Mouse (Mus musculus): ENCODE results near the gene Ahctf1.
"Not testable (repeated sequence)": the region's sequence is repeated elsewhere in the genome, so short reads cannot be mapped to it uniquely, and the experiment has no call there.

Gene Ahctf1

DNA sequence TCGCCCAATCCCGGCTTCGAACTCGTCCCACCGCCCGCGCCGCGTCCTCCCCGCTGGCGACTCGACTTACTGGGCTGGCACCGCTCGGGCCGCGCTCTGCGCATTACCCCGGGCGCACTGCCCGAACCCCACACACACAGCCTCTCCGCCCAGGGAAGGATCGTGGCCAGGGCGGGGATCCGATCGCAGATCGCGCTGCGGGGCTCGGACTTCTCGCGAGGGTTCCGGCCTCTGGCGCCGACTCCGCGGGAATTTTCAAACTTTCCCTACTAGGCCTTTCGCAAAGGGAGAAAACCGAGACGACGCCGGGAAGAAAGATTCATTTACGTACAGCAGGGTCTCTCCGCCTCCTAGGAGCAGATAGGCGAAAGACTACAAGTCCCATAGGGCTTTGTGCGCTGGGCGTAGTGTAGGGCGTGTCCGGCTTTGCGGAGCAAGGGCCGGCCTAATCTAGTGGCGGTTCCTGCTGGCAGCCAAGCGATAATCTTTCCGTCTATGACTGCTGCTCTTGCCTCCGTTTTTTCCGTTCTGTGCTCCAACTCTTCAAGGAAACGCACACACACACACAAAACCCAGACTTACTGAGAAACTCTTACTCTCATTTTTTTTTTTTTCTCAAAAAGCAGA lies at the start of gene Ahctf1:
Gene Ahctf1 (minus strand): TSS at position 168 of the 627 bp plus-strand sequence.
- DNase-seq = peak; percentile 92 to 93

DNA sequence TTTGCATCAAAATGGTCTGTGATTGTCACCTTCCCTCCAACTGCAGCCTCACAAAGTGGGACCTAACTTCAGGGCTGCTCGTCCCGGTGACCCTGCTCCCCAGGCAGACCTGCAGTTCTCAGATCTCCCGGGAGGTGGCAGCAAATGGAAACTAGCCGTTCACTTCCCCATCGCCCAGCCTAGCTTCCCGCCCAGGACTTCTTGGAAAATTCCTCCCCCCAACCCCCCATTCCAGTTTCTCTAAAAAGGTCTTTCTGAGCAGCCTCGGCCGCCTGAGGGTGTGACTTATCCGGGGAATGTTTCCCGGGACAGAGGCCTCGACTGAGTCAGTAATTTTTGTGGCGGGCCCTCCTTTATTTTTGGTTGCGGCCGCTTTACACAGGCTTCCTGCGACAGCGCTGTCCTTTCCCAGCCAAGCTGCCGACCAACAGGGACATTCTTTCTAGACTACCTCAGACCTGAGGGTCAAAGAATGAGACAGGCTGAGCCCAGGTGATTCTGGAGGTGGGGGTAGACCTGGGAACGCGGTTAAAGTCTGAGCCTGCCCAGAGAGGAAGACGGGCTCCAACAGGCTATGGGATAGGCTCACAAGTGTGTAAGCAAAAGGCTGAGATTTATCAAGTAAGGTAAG lies 44.4 kb upstream of the Ahctf1 start:
- peak; percentile 82 to 83 for DNase-seq

DNA sequence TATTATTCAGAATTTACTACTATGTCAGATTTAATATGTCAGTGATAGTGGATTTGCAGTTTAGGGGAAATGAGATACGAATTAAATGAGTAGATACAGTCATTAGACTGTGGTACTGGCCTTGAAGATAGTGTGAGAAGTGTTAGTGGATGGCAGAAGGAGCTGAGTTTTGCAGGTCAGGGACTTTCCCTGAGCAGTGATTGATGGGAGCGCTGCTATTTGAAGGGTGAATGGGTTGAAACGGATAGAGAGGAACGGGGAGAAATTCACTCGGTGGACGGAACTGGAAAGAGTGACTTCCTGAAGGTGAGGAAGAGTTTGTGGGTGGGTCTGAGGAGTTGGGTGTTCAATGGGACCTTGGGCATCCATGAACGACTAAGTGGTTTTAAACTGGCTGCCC lies 43.7 kb upstream of the Ahctf1 start:
- DNase-seq = no peak

DNA sequence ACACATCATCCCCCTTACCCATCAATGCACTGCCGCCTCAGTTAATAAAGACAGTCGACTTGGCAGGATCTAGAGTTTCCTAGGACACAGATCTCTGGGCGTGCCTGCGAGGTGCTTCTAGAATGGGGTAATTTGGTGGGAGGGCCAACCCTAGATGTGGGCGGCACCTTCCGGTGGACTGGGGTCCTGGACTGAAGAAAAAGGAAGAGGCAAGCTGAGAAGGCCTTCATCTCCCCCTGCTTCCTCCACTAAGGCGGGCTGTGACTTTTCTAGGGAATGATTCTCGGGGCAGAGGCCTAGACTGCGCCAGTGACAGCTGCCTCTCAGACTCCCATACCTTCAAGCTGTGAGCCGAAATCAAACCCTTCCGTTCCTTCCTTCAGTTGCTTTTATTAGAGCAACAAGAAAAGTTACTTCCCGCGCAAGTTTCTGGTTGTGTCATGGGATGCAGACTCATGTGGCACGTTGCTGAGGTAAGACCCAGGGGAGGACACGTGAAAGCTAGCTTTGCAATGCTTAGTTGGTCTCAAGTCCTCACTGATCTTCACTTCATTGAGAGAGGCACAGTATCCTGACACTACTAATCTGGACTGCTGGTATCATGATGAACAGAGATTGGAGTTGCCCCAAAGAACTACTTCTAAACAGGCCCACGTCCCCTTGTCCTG lies 42.5 kb upstream of the Ahctf1 start:
- DNase-seq = no peak

DNA sequence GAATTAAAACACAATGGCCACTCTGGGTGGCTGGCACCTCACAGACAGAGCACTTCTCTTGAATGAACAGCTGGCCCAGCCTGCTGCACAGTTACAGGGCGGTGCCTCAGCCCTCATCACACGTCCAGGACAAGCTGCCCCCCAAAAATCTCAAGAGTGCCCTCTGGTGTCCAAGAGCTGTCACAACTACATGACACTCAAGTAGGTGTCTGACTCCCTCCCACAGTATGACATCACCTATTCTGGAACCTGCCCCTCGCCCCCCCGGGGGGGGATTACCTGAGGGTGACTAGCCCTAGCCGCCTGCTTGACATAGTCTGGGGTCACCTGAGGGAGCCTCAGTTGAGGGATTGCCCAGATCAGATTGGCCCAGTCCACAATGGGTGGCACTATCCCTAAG lies 41.4 kb upstream of the Ahctf1 start:
- DNase-seq = peak; percentile 84 to 85

DNA sequence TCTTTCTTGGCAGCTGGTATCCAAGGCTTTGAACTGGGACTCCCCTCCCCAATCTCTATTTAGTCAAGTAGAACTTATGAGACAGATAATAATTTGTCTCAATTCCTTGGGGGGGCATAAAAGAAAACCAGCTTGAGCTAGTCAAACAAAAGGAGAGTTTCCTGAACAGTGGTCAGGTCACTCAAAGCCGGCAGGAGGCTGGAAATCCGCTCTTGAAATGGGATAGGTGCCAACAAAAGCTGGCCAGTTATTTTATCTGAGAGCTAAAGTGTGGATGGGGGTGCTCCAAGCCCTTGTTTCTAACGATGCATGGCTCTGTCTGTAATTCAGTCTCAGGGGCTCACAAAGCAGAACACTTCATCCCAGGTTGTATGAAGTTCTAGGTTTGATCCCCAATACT lies 40.5 kb upstream of the Ahctf1 start:
- no peak for DNase-seq

DNA sequence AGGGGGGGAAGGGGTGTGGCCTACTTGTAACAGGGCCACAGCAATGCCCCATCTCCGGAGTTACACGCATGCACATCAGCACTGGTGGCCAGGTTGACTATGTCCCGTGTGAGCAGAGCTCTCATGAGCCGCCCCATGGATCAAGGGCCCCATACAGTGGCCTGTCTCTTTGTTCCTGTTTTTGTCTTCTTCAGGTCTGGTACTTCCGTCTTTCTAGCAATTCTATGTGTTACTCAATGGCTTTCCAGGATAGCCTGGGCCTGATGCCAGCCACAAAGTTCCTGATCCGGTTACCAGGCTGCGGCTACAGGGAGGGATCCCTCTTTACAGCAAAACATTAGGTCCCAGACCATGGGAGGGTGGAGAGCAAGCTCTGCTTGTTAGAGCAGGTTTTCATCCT lies 39.1 kb upstream of the Ahctf1 start:
- no peak for DNase-seq

DNA sequence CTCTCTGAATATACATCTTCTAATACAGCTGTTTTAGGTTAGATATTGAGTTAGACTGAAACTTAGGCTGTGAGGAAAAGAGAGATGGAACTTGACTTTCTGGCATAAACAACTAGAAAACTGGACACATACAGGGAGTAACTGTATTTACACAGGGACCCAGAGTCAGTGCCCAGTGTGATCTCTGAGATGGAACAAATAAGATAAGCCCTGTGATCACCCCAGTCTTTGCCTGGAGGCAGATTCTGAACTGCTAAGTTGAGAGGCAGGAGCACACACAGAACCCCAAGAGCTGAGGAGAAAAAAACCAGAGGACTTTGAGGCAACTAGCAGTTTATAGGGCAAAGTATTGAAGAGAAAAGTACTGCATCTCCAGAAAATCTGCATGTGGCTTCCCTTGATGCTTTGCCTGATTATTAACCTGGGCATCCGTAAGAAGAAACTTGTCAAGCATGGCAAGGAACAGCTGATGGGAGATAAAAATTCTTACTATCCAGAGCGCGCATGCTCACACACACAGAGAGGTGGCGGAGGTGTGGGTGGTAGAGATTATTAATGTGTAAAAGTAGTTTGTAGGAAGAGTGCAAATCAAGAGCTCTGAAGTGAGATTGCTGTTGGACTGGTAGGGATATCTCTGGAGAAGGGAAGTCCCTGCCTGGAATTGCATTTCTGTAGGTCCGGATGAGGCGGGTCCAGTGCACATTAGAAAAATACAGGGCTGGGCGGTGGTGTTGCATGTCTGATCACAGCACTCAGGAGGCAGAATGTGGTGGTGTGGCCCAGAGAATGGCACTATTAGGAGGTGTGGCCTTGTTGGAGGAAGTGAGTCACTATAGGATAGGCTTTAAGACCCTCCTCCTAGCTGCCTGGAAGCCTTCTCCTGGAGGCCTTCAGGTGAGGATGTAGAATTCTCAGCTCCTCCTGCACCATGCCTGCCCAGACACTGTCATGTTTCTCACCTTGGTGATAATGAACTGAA lies 33.2 kb upstream of the Ahctf1 start:
- DNase-seq = no peak

DNA sequence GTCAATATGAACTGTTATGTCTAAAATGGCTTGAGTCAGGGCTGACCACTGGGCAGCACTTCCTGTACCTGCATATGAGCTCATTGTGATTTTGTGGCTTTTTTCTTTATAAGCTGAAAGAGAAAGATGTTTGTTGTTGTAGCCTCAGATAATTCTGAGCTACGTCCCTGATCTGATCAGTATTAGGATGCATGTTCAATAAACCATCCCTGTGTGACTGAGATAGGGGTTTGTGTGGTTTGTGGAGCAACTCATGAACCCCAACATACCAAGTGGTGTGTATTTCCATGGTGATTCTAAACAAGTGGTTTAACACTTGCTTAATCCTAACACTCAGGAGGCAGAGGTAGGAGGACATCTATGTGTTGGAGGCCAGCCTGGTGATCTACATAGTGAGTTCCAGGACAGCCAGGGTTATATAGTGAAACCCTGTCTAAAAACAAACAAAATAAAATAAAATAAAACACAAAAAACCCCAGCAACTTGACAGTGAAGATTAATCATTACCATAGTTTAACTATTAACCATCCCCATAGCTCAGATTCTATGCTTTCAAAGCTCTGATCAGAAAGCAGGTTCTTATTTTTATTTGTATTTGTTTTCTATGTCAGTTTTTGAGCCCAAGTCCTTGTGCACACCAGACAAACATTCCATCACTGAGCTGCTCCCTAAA lies 32.4 kb upstream of the Ahctf1 start:
- DNase-seq = no peak

DNA sequence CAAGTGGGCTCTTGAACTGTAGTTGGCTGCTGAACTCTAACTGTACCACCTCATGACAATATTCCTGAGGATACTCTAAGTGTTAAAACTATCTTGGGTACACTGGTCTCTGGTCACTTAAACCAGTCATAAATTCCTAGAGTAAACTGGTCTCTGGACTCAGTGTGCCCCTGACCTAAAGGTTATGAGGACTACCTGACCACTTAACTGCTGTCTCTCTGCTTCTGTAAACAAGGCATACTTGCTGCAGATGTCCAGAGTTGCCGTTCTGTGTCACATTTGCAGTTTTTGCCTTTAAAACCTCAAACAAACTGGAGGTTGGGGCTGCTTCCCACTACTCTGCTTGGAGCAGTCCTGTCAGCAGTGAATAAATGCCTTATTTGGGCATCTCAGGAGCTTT lies 30.1 kb upstream of the Ahctf1 start:
- DNase-seq = no peak

DNA sequence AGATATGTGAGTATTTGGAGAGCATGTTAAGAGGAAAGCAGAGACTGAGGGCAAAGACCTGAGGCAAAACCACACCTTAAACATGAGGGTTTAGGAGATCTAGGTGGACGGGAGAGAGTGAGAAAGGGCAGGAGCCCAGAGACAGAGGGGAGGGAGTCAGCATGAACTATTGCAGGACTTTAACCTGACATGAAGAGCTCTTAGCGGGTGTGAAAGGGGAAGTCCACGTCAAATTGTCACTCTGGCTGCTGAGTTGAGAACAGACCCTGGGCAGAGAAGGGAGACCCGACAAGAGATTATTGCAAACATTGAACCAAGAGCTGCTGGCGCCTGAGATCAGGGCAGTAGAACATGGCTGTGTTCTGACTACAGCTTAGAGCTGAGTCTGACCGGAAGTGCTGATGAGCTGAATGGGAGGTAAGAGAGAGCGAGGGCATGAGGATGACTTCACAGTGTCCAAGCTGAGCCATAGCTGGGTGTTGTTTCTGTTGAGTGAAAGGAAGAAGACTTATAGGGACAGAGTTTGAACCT lies 29.3 kb upstream of the Ahctf1 start:
- DNase-seq = no peak

DNA sequence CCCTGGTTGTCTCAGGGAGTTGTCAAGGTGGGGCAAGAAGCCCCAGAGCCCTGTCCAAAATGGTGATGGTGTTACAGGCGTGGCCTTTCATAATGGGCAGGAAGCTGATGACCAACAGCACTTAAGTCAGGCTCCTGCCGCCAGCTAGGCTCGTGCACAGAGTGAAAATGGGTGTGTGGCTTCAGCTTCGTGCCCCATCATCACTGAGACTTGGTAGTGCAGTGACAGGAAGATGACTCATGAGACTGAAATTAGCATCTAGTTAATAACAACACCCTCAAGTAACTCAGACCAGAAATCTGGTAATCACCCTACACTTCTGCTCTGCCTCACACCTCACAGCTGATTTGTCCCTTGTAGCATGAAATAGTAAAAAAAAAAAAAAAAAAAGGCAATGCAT lies 25.4 kb upstream of the Ahctf1 start:
- no peak for DNase-seq

DNA sequence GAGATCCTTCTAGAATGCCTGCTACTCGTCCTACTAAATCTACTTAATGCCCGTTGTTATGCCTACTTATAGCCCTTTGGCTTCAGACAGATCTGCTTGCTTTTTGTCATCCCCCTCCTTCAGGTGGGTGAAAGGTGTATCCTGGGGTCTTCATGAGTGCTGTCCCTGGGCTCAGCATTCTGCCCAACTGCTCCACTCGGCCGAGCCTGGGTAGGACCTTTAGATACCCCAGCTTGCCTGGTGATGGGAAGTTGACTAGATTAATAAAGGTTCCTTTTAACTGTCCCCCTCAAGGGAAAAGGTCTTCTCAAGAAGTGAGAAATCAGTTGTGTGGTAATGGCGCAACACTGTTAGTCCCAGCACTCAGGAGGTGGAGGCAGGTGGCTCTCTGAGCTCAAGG lies 24.6 kb upstream of the Ahctf1 start:
- no peak for DNase-seq

DNA sequence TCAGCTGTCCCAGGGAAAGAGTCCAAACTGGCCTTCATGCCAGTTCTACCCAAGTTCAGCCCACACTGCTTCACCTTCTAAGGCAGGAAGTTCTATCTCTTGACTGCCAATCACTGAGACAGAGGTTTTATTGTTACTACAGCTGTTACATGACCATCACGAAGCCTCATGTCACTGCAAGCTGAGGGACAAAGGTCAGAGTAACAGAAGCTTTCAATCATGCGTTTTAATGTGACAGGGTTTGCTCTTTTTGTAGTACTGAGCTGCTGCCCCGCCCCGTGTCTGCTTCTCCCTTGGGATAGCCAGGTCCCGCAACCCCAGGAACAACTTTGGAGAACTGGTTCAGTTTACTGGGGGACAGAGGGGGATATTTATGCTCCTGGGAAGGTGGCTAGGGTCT lies 21.1 kb upstream of the Ahctf1 start:
- no peak for DNase-seq

DNA sequence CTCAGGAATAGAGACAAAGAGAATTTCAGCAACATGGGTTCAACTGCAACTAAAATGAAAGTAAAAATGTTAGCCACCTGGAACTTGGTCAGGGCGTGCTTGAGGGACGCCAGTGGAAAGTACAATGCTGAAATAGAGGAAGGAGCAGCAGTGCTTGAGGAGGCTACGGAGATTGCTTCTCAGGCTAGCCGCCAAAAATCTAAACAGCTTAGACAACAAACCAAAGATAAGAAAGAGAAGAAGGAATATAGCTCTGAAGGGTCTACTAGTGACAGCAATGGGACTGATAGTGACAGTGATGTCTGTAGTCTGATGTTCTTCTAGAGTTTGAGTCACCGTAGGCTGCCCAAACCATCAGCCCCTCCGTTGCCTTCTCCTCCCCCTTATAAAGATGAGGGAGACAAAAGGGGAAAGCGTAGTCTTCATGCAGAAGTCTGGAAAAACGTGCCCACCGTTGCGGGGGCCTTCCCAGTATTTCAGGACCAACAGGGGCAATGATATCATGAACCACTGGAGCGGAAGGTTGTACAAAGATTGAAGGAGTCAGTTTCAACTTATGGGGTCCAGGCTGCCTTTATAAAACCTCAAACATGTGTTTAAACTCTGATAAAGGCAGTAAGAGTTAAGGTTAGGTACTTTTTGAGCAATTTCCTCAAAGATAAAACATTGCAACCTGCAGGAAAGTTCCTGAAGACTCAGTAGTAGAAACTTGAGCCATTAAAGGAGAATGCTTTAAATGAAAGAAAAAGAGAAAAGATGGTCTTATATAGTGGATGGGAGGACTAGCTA lies 15.2 kb upstream of the Ahctf1 start:
- DNase-seq = not testable (repeated sequence)

DNA sequence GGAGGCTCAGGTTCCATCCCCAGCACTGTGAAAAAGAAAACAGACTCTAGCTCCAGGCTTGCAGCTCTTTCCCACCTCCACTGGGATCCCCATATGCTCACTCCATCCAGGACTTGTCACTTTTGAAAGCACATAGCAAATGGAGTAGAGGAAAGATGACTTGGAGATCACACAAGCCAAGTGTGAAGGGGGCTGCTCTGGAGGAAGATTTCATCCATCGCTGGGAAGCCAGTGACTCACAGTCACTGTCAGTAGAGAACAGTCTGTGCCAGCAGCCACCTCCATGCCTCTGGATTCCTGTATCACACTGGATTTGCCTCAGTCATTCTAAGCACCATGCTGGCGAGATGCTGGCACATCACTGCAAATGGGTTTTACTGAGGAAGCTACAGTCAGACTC lies 11.1 kb upstream of the Ahctf1 start:
- no peak for DNase-seq

DNA sequence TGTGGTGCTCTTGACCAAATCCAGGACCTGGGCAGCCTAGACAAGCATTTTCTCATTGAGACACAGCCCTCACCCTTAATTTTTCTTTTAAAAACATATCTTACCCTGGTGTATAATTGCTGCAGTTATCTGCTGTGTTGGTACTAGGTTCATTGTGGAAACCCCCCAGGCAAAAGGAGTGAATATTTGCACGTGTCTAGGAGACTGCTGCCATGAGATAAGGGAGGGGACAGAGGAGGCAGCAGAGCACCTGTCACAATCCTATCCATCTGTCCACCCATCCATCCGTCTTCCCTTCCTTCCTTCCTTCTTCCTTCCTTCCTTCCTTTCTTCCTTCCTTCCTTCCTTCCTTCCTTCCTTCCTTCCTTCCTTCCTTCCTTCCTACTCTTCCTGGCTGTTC lies 9.9 kb upstream of the Ahctf1 start:
- no peak for DNase-seq

DNA sequence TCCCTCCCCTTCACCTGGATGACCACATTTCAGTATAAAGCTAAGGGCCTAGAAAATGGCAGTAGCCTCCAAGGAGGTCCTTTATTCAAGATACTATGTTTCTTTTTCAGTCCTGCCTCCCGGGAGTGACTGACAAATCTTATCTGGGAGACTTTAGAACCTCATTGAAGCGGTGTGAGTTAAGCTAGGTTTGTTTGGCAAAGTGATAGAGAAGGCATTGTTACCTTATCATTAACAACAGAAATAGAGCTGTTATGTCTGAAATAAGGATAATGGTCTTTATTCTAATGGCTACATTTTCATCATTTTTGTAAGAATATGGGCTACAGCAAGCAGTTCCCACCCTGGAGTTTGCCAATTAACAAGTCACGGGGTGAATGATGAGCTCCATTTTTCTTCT lies 4.8 kb upstream of the Ahctf1 start:
- DNase-seq = no peak

DNA sequence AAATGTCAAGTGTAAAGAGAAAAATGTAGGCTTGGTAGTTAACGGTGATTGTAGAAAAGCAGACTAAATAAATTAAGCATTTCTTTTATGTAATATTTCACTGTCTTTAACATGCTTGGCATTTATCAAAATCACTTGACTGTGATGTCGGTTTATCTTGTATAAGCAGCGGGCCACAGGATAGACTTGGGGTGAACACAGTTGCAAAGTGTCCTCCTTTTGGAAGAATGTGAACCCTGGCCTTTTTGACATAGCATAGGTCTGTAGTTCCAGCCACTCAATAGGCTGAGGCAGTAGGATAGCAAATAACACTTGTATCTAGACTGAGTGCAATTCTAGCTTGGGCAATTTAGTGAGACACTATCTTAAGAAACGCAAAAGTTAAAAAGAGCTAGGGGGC lies 4.0 kb upstream of the Ahctf1 start:
- DNase-seq = no peak

DNA sequence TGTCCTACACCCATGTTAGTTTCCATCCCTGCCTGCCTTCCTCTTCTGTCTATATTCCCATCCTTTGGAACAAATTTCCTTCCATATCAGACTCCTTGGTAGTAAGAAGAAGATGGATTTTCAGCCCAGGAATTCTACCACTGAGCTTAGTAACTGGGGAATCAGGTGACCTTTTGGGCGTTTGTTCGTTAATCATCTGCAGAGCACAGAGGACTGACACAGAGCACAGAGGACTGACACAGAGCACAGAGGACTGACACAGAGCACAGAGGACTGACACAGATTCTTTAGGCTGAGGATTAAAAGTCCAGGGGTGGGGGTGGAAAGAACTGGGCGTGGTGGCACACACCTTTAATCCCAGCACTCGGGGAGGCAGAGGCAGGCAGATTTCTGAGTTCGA lies 2.3 kb upstream of the Ahctf1 start:
- no peak for DNase-seq

DNA sequence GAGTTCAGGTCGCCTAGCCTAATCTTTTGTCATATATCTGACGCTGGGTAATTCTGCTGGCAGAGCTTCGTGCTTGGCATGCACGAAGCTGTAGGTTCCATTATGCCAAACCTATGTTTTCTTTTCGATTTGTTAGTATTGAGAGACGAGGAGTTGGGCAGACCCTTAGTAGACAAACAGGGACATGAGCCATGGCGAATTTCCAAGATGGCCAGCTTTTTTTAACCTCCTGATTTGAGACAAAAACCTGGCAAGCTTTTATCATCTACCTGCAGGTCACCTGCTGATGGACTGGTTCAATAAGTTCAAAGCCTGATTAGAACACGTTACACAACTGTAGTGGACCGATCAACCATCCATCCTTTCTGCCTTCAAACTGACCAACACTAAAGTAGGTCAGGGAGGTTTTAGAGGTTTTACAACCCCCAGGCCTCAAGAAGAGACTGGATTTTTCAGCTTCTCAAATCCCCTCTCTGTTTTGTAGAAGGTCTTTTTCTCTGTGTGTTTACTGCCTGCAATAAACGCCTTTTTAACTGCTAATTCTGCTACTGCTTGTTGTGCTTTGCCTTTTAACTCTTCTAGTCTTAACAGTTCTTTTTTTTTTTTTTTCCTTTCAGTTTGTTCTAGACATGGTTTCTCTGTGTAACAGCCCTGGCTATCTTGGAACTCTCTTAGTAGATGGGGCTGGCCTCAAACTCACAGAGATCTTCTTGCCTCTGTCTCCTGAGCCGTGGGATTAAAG lies 831 bp upstream of the Ahctf1 start:
- no peak for DNase-seq
